Mouse (Mus musculus) embryonic fibroblast, embryonic 13.5 days (primary cell): ENCODE data around the gene Jam3. TPM values are rescaled to one million over a fixed set of nuclear protein-coding genes. Genes with fewer than 3 reads are reported as not detected.

Experiments
- H3K27ac ChIP-seq: 2 replicates; pipeline ENCODE4 v1.5.1; 2012; ENCODE audit warnings: low read length, control low read depth, inconsistent platforms; ENCODE audit not compliant: insufficient read depth
- H3K4me1 ChIP-seq: 2 replicates; pipeline ENCODE4 v1.6.1; 2011; ENCODE audit warnings: low read length; ENCODE audit not compliant: control insufficient read depth, insufficient read depth
- H3K4me3 ChIP-seq: 2 replicates; pipeline ENCODE4 v1.5.1; 2011; ENCODE audit warnings: mild to moderate bottlenecking, control low read depth, low read length; ENCODE audit not compliant: insufficient read depth
- CTCF ChIP-seq: IDR thresholded peaks from 2 replicates; pipeline ENCODE4 v1.5.1; 2011; ENCODE audit warnings: mild to moderate bottlenecking, control low read depth, low read length, moderate library complexity, borderline replicate concordance; ENCODE audit not compliant: insufficient read depth
- POLR2A ChIP-seq: IDR thresholded peaks from 2 replicates; pipeline ENCODE4 v1.6.1; 2011; ENCODE audit warnings: low read depth, mild to moderate bottlenecking, control low read depth, low read length, moderate library complexity
- polyA plus RNA-seq: library from polyadenylated mRNA; stranded (reverse); fragments of >200 nt; gene quantifications from 2 replicates; pipeline ENCODE4 v1.2.4, GENCODE M21; 2011; ENCODE audit warnings: low read depth; ENCODE audit not compliant: missing spikeins, insufficient read length

The Jam3 gene
- polyA plus RNA-seq, 1 experiment: 50.3 TPM

- H3K4me1 ChIP-seq: no peaks in the 10 kb centered on the region
- H3K27ac ChIP-seq: no peak overlapping the region
- TF ChIP-seq CTCF: no peak
- no peak for TF ChIP-seq POLR2A
- H3K4me3 ChIP-seq: no peak overlapping the region
Observed at GRCm38 (mm10) chr9:27122963-27123362, 32.3 kb downstream of the Jam3 start.

GRCm38 (mm10) chr9:27122076-27122475 lies 33.1 kb downstream of the Jam3 start:
- Histone ChIP-seq H3K4me3 (no peak overlapping the region), H3K4me1 (no peaks in the 10 kb centered on the region), H3K27ac (no peak overlapping the region)
- TF ChIP-seq POLR2A (no peak), CTCF (no peak)

GRCm38 (mm10) chr9:27121254-27121653 lies 34.0 kb downstream of the Jam3 start:
- TF ChIP-seq POLR2A (no peak), CTCF (no peak)
- Histone ChIP-seq H3K27ac (no peak overlapping the region), H3K4me1 (no peaks in the 10 kb centered on the region), H3K4me3 (no peak overlapping the region)

GRCm38 (mm10) chr9:27111756-27112155 lies 43.5 kb downstream of the Jam3 start:
- Histone ChIP-seq H3K27ac (no peak overlapping the region), H3K4me3 (no peak overlapping the region), H3K4me1 (peaks cover 4% of the 10 kb centered on the region)
- TF ChIP-seq POLR2A: no peak
- no peak for TF ChIP-seq CTCF

- TF ChIP-seq POLR2A (no peak), CTCF (no peak)
- Histone ChIP-seq H3K4me3 (no peak overlapping the region), H3K4me1 (peaks cover 4% of the 10 kb centered on the region), H3K27ac (peak overlapping the region; percentile 17; the same call in 1 of the 2 replicates)
Observed at GRCm38 (mm10) chr9:27110681-27111080, 44.5 kb downstream of the Jam3 start.

- no peak overlapping the region for H3K27ac ChIP-seq
- H3K4me1 ChIP-seq: peaks cover 2% of the 10 kb centered on the region; the same call in 1 of the 2 replicates
- TF ChIP-seq CTCF: no peak
- no peak for TF ChIP-seq POLR2A
- no peak overlapping the region for H3K4me3 ChIP-seq
Observed at GRCm38 (mm10) chr9:27109533-27110514, 45.4 kb downstream of the Jam3 start.

- Histone ChIP-seq H3K27ac (no peak overlapping the region), H3K4me3 (no peak overlapping the region), H3K4me1 (peaks cover 2% of the 10 kb centered on the region; the same call in 1 of the 2 replicates)
- TF ChIP-seq CTCF (no peak), POLR2A (no peak)
Observed at GRCm38 (mm10) chr9:27108451-27108850, 46.8 kb downstream of the Jam3 start.

- no peak overlapping the region for H3K4me3 ChIP-seq
- no peak for TF ChIP-seq POLR2A
- TF ChIP-seq CTCF: 0 out of 2 replicates have a peak, but pooled peaks have one; percentile 16
- H3K27ac ChIP-seq: no peak overlapping the region
- peaks cover 2% of the 10 kb centered on the region; the same call in 1 of the 2 replicates for H3K4me1 ChIP-seq
Observed at GRCm38 (mm10) chr9:27106081-27106480, 49.1 kb downstream of the Jam3 start.

GRCm38 (mm10) chr9:27101466-27101865 lies 53.8 kb downstream of the Jam3 start:
- Histone ChIP-seq H3K4me1 (no peaks in the 10 kb centered on the region), H3K4me3 (no peak overlapping the region), H3K27ac (no peak overlapping the region)
- TF ChIP-seq CTCF: no peak
- TF ChIP-seq POLR2A: no peak

GRCm38 (mm10) chr9:27099474-27099873 lies 55.7 kb downstream of the Jam3 start:
- Histone ChIP-seq H3K27ac (no peak overlapping the region), H3K4me3 (no peak overlapping the region), H3K4me1 (no peaks in the 10 kb centered on the region)
- TF ChIP-seq CTCF: no peak
- TF ChIP-seq POLR2A: no peak
